Mouse (Mus musculus) heart, adult 2 months (tissue): ENCODE measurements around the gene Olfr926.

Experiments used
- CTCF ChIP-seq: fragments of 200-600 bp; IDR thresholded peaks from 2 replicates; pipeline ENCODE4 v1.8.1; 2022; ENCODE audit warnings: antibody characterized with exemption, mild to moderate bottlenecking, moderate library complexity
- EP300 ChIP-seq: fragments of 200-500 bp; IDR thresholded peaks from 2 replicates; pipeline ENCODE4 v1.6.1; 2011; ENCODE audit warnings: low read depth, low read length, control low read depth; ENCODE audit not compliant: insufficient read depth
- POLR2A ChIP-seq: fragments of 200-500 bp; IDR thresholded peaks from 2 replicates; pipeline ENCODE4 v1.6.1; 2011; ENCODE audit warnings: mild to moderate bottlenecking, low read depth, low read length, control low read depth; ENCODE audit not compliant: insufficient read depth

GRCm38 (mm10) chr9:38833027-38833426 is 43.9 kb upstream of the Olfr926 start:
- TF ChIP-seq CTCF (no peak), POLR2A (no peak), EP300 (no peak)
